Mouse (Mus musculus) heart, postnatal 14 days (tissue): ENCODE results near the gene Rdh7. TPM values are rescaled to one million over a fixed set of nuclear protein-coding genes. Genes with fewer than 3 reads are reported as not detected.
"Not testable (repeated sequence)": the region's sequence is repeated elsewhere in the genome, so short reads cannot be mapped to it uniquely, and the experiment has no call there.

Source experiments
- DNase-seq, 2 experiments: peaks; one replicate each; pipeline ENCODE4 v3.0.0; 2021 to 2022
- intact Hi-C: fragments of 180-260 bp; cut with DNase I; formaldehyde crosslinking; loops from one replicate; pipeline ENCODE4 v1.15.1; 2025
- total RNA-seq, 2 experiments: library from RNA; stranded (reverse); gene quantifications; 2 replicates each; pipeline ENCODE4 v1.2.3; 2021

Gene Rdh7
- total RNA-seq, 2 experiments from 2014 or later, result not detected

DNA sequence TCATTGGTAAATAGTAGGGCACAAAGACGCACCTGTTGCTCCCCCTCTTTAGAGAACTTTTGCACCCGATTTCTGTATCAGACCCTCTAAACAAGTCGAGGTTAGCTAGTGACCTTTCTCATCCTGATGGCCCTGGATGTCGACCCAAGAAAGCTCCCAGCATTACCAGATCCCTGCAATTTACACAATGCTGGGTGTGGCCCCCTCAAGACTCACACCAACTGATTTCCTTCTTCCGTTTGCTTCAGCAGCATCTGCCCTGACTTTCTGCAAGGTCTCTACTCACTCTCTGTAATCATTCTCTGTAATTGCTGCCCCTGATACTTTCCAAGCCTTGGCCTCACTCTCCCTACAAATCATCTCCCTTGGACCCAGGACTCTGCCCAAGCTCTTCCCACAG, 8.1 kb upstream of the Rdh7 start:
- DNase-seq, result no peak
- intact Hi-C loops, result no loop called here

DNA sequence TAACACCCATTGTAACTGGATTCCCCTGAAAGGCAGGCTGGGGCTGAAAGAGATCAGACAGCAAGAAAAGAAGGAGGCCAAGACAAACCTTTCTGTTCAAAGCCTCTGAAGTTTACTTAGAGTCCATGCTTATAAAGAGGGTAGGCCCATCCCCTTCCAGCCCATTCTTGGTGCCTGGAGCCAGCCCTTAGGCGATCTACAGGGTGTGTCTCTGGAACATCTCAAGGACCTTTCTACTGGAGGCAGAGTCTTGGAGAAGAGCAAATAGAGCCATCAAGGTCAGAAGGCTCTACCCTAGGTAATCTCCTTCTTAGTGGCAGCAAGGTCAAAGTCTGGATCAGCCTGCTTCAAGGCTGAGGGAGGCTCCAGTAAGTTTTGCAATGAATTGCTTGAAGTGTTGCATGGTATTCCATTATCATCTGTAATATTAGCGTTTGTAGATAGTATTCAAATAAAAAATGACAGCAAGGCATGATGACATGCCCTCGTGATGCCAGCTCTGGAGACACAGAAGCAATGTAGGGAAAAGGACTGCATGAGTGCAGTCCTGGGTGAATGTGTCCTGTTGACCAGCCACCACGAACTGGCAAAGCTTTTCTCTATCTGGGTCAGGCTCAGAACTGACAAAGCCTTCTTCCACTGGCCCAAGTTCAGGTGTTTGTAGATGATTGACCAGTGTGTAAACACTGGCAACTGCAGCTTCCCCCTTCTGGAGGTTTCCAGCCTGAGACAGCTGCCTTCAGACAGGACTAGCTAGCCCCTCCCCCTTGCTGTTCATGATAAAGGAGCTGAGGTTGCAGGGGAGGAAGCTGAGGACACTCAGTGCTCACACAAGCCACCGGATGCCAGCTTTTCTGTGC, 4.8 kb upstream of the Rdh7 start:
- intact Hi-C loops, DNase-seq: not testable (repeated sequence)

- DNase-seq, result no peak
- intact Hi-C loops, result no loop called here
These were observed 2.9 kb upstream of the Rdh7 start for GRCm38 (mm10) chr10:127891481-127891880.

GRCm38 (mm10) chr10:127886971-127887370, 1.6 kb downstream of the Rdh7 start:
- no peak for DNase-seq
- intact Hi-C loops, result no loop called here

GRCm38 (mm10) chr10:127886551-127886950, 2.1 kb downstream of the Rdh7 start:
- no peak for DNase-seq
- intact Hi-C loops, result no loop called here

GRCm38 (mm10) chr10:127881041-127881440, 7.6 kb downstream of the Rdh7 start:
- DNase-seq, result no peak
- intact Hi-C loops, result no loop called here

DNA sequence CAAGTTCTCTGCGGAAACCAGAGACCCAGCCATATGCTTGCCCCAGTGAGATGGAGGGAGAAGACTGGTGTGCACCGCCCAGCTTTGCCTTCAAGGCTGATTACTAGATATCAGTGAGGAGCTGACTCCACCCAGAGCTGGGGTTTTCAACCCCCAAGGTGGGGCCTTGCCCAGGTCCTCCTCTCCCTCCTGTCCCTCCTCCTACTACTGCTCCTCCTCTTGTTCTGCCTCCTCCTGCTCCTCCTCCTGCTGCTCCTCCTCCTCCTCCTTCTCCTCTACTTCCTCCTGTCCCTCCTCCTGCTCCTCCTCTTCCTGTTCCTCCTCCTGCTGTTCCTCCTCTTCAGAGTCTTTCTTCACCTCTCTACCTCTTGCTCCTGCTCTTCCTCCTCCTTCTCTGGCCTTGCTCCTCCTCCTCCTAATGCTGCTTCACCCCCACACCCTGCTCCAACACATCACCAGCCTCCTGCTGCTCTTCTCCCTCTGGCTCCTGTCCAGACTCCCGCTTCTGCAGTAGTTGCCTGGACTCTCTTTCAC, 9.4 kb downstream of the Rdh7 start:
- intact Hi-C loops, result no loop called here
- DNase-seq, result no peak

GRCm38 (mm10) chr10:127878262-127879057, 10.2 kb downstream of the Rdh7 start:
- intact Hi-C loops, result no loop called here
- DNase-seq, result no peak

DNA sequence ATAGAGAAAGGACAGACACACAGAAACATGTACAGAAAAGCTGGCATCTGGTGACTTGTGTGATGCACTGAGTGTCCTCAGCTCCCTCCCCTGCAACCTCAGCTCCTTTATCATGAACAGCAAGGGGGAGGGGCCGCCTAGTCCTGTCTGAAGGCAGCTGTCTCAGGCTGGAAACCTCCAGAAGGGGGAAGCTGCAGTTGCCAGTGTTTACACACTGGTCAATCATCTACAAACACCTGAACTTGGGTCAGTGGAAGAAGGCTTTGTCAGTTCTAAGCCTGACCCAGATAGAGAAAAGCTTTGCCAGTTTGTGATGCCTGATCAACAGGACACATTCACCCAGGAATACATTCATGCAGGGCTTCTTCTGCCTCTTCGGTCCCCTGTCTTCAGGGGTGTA, 10.9 kb downstream of the Rdh7 start:
- no peak for DNase-seq

DNA sequence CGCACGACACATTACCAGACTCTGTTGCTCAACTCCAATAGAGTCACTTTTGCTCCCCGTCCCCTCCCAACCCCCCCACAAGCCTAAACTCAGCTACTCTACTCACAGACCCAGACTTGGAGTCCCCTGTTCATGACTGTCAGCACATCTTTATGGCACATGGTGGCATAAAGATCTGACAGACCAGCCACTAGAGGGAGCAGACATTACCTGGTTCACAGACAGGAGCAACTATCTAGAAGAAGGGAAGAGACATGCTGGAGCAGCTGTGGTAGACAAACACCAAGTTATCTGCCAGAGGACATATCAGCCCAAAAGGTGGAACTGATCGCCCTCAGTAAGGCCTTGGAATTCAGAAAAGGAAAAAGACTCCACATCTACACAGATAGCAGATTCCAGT, 16.1 kb downstream of the Rdh7 start:
- intact Hi-C loops, result no loop called here
- DNase-seq, result no peak

More for the DNA sequence above, 10.9 kb downstream of the Rdh7 start:
- intact Hi-C loops, result no loop called here

GRCm38 (mm10) chr10:127866232-127866631, 22.4 kb downstream of the Rdh7 start, which contains the start of gene Rdh16f2:
TSS of gene Rdh16f2 (plus strand) at chr10:127866474.
- intact Hi-C loops, result no loop called here
- DNase-seq, result no peak

GRCm38 (mm10) chr10:127864931-127865330, 23.7 kb downstream of the Rdh7 start:
- intact Hi-C loops, result no loop called here

GRCm38 (mm10) chr10:127856376-127856775, 32.2 kb downstream of the Rdh7 start:
- DNase-seq, result no peak
- intact Hi-C loops, result no loop called here

More at GRCm38 (mm10) chr10:127864931-127865330, 23.7 kb downstream of the Rdh7 start:
- no peak for DNase-seq

DNA sequence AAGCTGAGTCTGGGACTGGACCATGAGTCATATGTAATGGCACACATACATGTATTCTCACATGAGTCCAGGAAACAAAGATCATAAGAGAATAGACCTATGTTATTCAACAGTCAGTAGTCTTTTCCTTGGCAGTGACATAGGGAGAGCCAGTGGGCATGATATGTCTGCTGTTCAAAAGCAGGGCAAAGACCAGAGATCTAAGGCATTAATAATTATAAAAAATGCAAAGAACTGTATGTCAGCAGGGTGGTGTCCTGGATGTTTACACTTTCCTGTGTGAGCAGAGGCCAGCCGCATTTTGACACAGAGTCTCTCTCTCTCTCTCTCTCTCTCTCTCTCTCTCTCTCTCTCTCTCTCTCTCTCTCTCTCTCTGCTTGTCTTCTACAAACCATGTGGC, 39.0 kb downstream of the Rdh7 start, which contains the start of gene Rdh19:
Gene Rdh19 (plus strand): TSS at position 301 of the 400 bp plus-strand sequence.
- DNase-seq, result no peak
- intact Hi-C loops, result no loop called here

GRCm38 (mm10) chr10:127848089-127848488, 40.5 kb downstream of the Rdh7 start:
- intact Hi-C loops, result no loop called here
- DNase-seq, result no peak

DNA sequence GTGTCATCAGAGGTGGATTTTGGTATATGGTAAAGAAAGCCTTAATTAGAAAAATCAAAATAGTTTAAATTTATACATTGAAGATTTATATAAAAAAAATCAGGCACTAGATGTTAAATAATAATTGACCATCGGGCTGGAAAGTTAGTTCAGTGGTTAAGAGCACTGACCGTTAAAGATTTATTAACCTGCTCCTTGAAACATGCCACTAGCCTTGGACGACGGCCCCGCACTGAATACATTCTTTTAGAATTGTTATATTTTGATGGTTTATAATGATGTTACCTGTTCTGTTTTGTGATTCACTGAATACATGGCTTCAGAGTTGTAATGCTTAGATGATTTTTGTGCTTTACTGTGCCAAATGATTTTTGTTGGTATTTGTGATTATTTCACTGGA, 42.7 kb downstream of the Rdh7 start:
- intact Hi-C loops, DNase-seq: not testable (repeated sequence)

DNA sequence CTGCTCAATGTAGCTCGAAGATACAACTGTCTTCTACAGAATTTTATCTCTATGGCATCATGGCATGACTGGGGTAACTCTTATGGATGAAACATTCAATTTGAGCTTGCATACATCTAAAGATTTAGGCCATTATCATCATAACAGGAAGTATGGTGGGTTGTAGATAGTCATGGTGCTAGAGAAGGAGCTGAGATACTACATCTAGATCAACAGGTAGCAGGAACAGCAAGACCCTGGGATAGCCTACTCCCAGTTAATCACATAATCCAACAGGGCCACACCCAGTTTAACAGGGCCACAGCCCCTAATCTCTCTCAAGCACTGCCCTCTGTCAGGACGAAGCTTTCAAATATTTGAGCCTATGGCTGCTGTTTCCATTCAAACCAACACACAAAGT, 47.8 kb downstream of the Rdh7 start:
- no peak for DNase-seq
- intact Hi-C loops, result no loop called here

DNA sequence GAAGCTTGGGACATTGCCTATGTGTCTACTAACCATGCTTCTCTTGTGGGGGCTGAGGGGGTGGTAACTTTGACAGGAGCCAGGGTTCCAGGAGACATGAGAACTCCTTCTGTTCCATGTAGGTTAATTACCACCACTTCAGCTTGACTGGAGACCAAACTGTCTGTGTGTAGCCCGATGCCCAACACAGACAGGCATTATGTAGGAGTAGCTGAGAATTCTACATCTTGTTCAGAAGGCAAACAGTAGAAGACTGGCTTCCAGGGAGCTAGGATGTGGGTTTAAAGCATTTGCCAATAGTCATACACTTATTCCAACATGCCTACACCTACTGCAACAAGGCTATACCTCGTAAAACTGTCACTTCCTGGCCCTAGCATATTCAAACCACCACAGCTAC, 50.1 kb downstream of the Rdh7 start:
- intact Hi-C loops, result no loop called here
- no peak for DNase-seq

GRCm38 (mm10) chr10:127837793-127838192, 50.8 kb downstream of the Rdh7 start:
- DNase-seq, intact Hi-C loops: not testable (repeated sequence)

GRCm38 (mm10) chr10:127835292-127835691, 53.3 kb downstream of the Rdh7 start:
- no peak for DNase-seq
- intact Hi-C loops, result no loop called here

DNA sequence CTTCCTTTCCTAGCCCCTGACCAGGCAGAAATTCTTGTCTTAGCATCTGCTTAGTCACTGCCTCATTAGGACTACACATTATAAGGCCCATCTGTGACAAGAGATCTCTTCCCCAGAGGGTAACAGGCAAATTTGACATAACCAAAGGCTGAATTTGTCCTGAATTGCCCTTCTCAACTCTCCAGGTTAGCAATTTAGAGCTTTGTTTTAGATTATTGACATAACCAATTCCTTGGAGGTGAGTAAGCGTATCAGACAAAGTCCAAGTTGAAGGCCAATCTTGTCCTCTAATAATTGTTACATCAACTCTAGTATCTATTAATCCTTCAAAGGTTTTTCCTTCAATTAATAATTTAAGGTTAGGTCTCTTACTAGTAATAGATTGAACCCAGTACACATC, 54.4 kb downstream of the Rdh7 start:
- DNase-seq, intact Hi-C loops: not testable (repeated sequence)
